Mouse (Mus musculus) forebrain, embryonic 14.5 days (tissue): ENCODE measurements at regions not wholly inside any gene's neighbourhood (a gene's known extent, or its start where the extent isn't known, plus 50 kb on each side); places are given as distances from the start of the nearest gene placed in this dataset.
"Not testable (repeated sequence)": the region's sequence is repeated elsewhere in the genome, so short reads cannot be mapped to it uniquely, and the experiment has no call there.

ENCODE experiments used
- ATAC-seq: fragments of 200-750 bp; cut with Nextera tagmentation; 2 replicates; pipeline ENCODE4 v1.8.0; 2017; ENCODE audit warnings: mild to moderate bottlenecking, moderate library complexity
- DNase-seq: peaks from one replicate; pipeline ENCODE4 v3.0.0-alpha.2; 2015; ENCODE audit warnings: low spot score
- H3K27ac ChIP-seq: fragments of 300-500 bp; sonication (generic); 2 replicates; pipeline ENCODE4 v1.5.1; 2014; ENCODE audit warnings: low read depth, mild to moderate bottlenecking, control low read depth, low read length, moderate library complexity
- H3K27me3 ChIP-seq: fragments of 300-500 bp; sonication (generic); replicated peaks from 2 replicates; pipeline ENCODE4 v1.6.1; 2014; ENCODE audit warnings: low read length, control low read depth, mixed read lengths; ENCODE audit not compliant: control insufficient read depth, insufficient read depth
- H3K36me3 ChIP-seq: fragments of 300-500 bp; sonication (generic); 2 replicates; pipeline ENCODE4 v1.6.1; 2014; ENCODE audit warnings: low read length, control low read depth; ENCODE audit not compliant: control insufficient read depth, insufficient read depth
- H3K4me1 ChIP-seq: fragments of 300-500 bp; sonication (generic); 2 replicates; pipeline ENCODE4 v1.6.1; 2014; ENCODE audit warnings: antibody characterized with exemption, low read length, control low read depth; ENCODE audit not compliant: control insufficient read depth, insufficient read depth
- H3K4me2 ChIP-seq: fragments of 300-500 bp; sonication (generic); 2 replicates; pipeline ENCODE4 v1.6.1; 2014; ENCODE audit warnings: mild to moderate bottlenecking, control low read depth, low read length
- H3K4me3 ChIP-seq: fragments of 300-500 bp; sonication (generic); 2 replicates; pipeline ENCODE4 v1.5.1; 2014; ENCODE audit warnings: low read depth, low read length, control low read depth
- H3K9ac ChIP-seq: fragments of 300-500 bp; sonication (generic); 2 replicates; pipeline ENCODE4 v1.6.1; 2014; ENCODE audit warnings: mild to moderate bottlenecking, low read length, control low read depth, moderate library complexity
- H3K9me3 ChIP-seq: fragments of 300-500 bp; sonication (generic); replicated peaks from 2 replicates; pipeline ENCODE4 v1.6.1; 2016; ENCODE audit warnings: low read length, control low read depth, mixed read lengths; ENCODE audit not compliant: control insufficient read depth
- WGBS: fragments of 180-500 bp; shearing (Covaris S2); extraction: QIAGEN DNeasy Blood & Tissue Kit; methylation state at CpG from one replicate; pipeline ENCODE4 v1.1.7; 2014; 5-methylcytosine and 5-hydroxymethylcytosine counted together

GRCm38 (mm10) chr17:27298351-27298750 is 94.1 kb upstream of the Lemd2 start:
- Histone ChIP-seq H3K4me2 (no peak overlapping the region), H3K9me3 (0 out of 2 replicates have a peak, but pooled peaks cover 3% of the 10 kb centered on the region), H3K4me1 (no peaks in the 10 kb centered on the region), H3K4me3 (no peak overlapping the region), H3K27me3 (no peaks in the 10 kb centered on the region), H3K9ac (no peak overlapping the region), H3K27ac (no peak overlapping the region), H3K36me3 (no peaks in the 10 kb centered on the region)
- DNase-seq (no peak), ATAC-seq (no peak)
- WGBS = 88% methylated on average over 10 of the region's 10 CpGs

- ATAC-seq (no peak), DNase-seq (no peak)
- Histone ChIP-seq H3K4me3 (no peak overlapping the region), H3K27ac (no peak overlapping the region), H3K36me3 (no peaks in the 10 kb centered on the region), H3K9me3 (0 out of 2 replicates have a peak, but pooled peaks cover 3% of the 10 kb centered on the region), H3K9ac (no peak overlapping the region), H3K27me3 (no peaks in the 10 kb centered on the region), H3K4me2 (no peak overlapping the region), H3K4me1 (no peaks in the 10 kb centered on the region)
- 85% methylated on average over 5 of the region's 5 CpGs for WGBS
Observed at GRCm38 (mm10) chr17:27296156-27296555, 91.9 kb upstream of the Lemd2 start.

GRCm38 (mm10) chr17:27294208-27294604 is 89.9 kb upstream of the Lemd2 start:
- Histone ChIP-seq H3K4me3 (no peak overlapping the region), H3K36me3 (no peaks in the 10 kb centered on the region), H3K27ac (no peak overlapping the region), H3K4me2 (no peak overlapping the region), H3K9me3 (0 out of 2 replicates have a peak, but pooled peaks cover 6% of the 10 kb centered on the region), H3K27me3 (no peaks in the 10 kb centered on the region), H3K9ac (no peak overlapping the region), H3K4me1 (no peaks in the 10 kb centered on the region)
- DNase-seq (no peak), ATAC-seq (no peak)
- WGBS = 81% methylated on average over 5 of the region's 5 CpGs

- 84% methylated on average over 14 of the region's 14 CpGs for WGBS
- Histone ChIP-seq H3K4me2 (no peak overlapping the region), H3K27me3 (no peaks in the 10 kb centered on the region), H3K4me3 (no peak overlapping the region), H3K9me3 (0 out of 2 replicates have a peak, but pooled peaks cover 6% of the 10 kb centered on the region), H3K36me3 (no peaks in the 10 kb centered on the region), H3K27ac (no peak overlapping the region), H3K4me1 (no peaks in the 10 kb centered on the region), H3K9ac (no peak overlapping the region)
- ATAC-seq (no peak), DNase-seq (no peak)
Observed at GRCm38 (mm10) chr17:27293586-27294207, 89.4 kb upstream of the Lemd2 start.

- Histone ChIP-seq H3K4me1 (no peaks in the 10 kb centered on the region), H3K9ac (no peak overlapping the region), H3K27me3 (no peaks in the 10 kb centered on the region), H3K4me3 (no peak overlapping the region), H3K27ac (no peak overlapping the region), H3K4me2 (no peak overlapping the region), H3K36me3 (no peaks in the 10 kb centered on the region), H3K9me3 (0 out of 2 replicates have a peak, but pooled peaks cover 5% of the 10 kb centered on the region)
- 67% methylated on average over 10 of the region's 10 CpGs for whole genome bisulfite sequencing
- ATAC-seq (no peak), DNase-seq (no peak)
Observed at GRCm38 (mm10) chr17:27291673-27292072, 87.4 kb upstream of the Lemd2 start.

- WGBS = 91% methylated on average over 14 of the region's 14 CpGs
- DNase-seq (no peak), ATAC-seq (no peak)
- no peaks in the 10 kb centered on the region for H3K27me3 ChIP-seq
- H3K27ac ChIP-seq = no peak overlapping the region
- H3K9me3 ChIP-seq = 0 out of 2 replicates have a peak, but pooled peaks cover 3% of the 10 kb centered on the region
- H3K36me3 ChIP-seq = no peaks in the 10 kb centered on the region
- no peaks in the 10 kb centered on the region for H3K4me1 ChIP-seq
- H3K4me3 ChIP-seq = no peak overlapping the region
- no peak overlapping the region for H3K9ac ChIP-seq
- no peak overlapping the region for H3K4me2 ChIP-seq
Observed at GRCm38 (mm10) chr17:27291176-27291575, 86.9 kb upstream of the Lemd2 start.

GRCm38 (mm10) chr17:27290311-27290710 is 86.0 kb upstream of the Lemd2 start:
- 0 out of 2 replicates have a peak, but pooled peaks cover 3% of the 10 kb centered on the region for H3K9me3 ChIP-seq
- H3K4me1 ChIP-seq = no peaks in the 10 kb centered on the region
- H3K9ac ChIP-seq = no peak overlapping the region
- DNase-seq (no peak), ATAC-seq (no peak)
- no peak overlapping the region for H3K4me3 ChIP-seq
- 96% methylated on average over 16 of the region's 16 CpGs for WGBS
- no peak overlapping the region for H3K4me2 ChIP-seq
- no peak overlapping the region for H3K27ac ChIP-seq
- no peaks in the 10 kb centered on the region for H3K36me3 ChIP-seq
- H3K27me3 ChIP-seq = no peaks in the 10 kb centered on the region

GRCm38 (mm10) chr17:27289804-27290203 is 85.5 kb upstream of the Lemd2 start:
- not testable (repeated sequence) for H3K27ac ChIP-seq, H3K4me2 ChIP-seq, H3K4me3 ChIP-seq, H3K36me3 ChIP-seq, H3K9ac ChIP-seq, ATAC-seq, H3K9me3 ChIP-seq, H3K4me1 ChIP-seq, H3K27me3 ChIP-seq, DNase-seq
- WGBS = 96% methylated on average over 13 of the region's 15 CpGs

- 96% methylated on average over 9 of the region's 10 CpGs for WGBS
- H3K36me3 ChIP-seq, DNase-seq, H3K4me3 ChIP-seq, H3K27ac ChIP-seq, H3K4me1 ChIP-seq, H3K9ac ChIP-seq, ATAC-seq, H3K9me3 ChIP-seq, H3K27me3 ChIP-seq, H3K4me2 ChIP-seq: not testable (repeated sequence)
Observed at GRCm38 (mm10) chr17:27287986-27288385, 83.7 kb upstream of the Lemd2 start.
